ENCODE assay signal across 8 mouse cellular contexts in the genomic region with DNA sequence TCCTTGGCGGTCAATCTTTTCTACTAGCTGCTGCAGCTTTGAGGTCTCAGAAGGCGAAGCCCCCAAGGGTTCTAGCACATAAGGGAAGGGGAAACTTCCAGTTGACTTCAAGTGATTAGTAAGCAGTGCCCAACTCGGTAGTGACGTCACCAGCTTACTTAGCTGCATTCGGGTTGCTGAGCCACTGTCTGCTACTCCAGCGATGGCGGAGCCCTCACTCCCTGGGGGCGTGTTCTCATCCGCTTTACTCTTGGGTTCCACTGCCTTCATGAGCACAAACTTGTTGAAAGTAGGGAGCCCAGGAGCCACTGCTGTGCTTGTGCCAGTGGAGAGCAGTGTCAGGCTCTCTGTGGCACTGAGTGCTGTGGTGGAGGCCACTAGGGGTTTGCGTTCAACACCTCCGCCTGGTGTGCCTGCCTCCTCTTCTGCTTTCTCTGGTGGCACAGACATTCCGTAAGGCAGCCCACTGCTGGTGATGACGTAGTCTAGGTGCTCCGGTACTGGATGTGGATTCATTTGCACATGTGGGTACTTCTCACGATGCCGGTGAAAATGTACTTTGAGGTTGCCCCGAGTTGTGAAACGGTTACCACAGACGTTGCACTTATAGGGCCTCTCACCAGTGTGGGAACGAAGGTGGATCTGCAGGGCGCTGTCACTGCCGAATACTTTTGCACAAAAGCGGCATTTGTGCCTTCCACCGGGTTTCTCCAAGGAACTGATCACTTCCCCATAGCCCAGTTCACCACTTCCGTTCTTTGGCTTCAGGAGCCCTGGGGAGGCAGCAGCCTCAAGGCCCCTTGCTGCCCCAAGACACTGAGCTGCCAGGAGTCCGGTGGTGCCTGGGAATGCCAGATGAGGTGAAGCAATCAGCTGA. TPM values are rescaled to one million over a fixed set of nuclear protein-coding genes. Genes with fewer than 3 reads are reported as not detected.
DNase-seq lines count a peak whose midpoint lies in the region; ATAC-seq lines count a peak whose summit lies in the region.

No protein-coding gene starts in this region.

- H3K27me3 ChIP-seq in kidney, embryonic 15.5 days, result no peaks in the 10 kb centered on the region
- H3K27me3 ChIP-seq in embryonic facial prominence, embryonic 10.5 days (replicated peaks; ENCODE audit: low read depth, poor library complexity, severe bottlenecking), result no peaks in the 10 kb centered on the region
- H3K27me3 ChIP-seq in hindbrain, embryonic 15.5 days, result no peaks in the 10 kb centered on the region
- no peaks in the 10 kb centered on the region for H3K27me3 ChIP-seq in midbrain, embryonic 16.5 days (ENCODE audit: control insufficient read depth, insufficient read depth, low read depth, low read length)

- H3K4me1 ChIP-seq in kidney, embryonic 15.5 days, result peaks cover 53% of the 10 kb centered on the region
- peaks cover 58% of the 10 kb centered on the region for H3K4me1 ChIP-seq in embryonic facial prominence, embryonic 10.5 days
- peaks cover 60% of the 10 kb centered on the region for H3K4me1 ChIP-seq in hindbrain, embryonic 15.5 days (replicated peaks)
- H3K4me1 ChIP-seq in midbrain, embryonic 16.5 days (ENCODE audit: control insufficient read depth, insufficient read depth, low read length), result peaks cover 53% of the 10 kb centered on the region

- peak overlapping the region; percentile 72 for H3K4me3 ChIP-seq in kidney, embryonic 15.5 days (replicated peaks)
- H3K4me3 ChIP-seq in embryonic facial prominence, embryonic 10.5 days, result peak overlapping the region; percentile 87
- peak overlapping the region; percentile 63 for H3K4me3 ChIP-seq in hindbrain, embryonic 15.5 days
- peak overlapping the region; percentile 83; the same call in 1 of the 2 replicates for H3K4me3 ChIP-seq in midbrain, embryonic 16.5 days (ENCODE audit: low read depth, low read length)

- peak overlapping the region; percentile 96 for H3K27ac ChIP-seq in kidney, embryonic 15.5 days
- peak overlapping the region; percentile 99; the same call in 1 of the 2 replicates for H3K27ac ChIP-seq in embryonic facial prominence, embryonic 10.5 days (replicated peaks)
- no peak overlapping the region for H3K27ac ChIP-seq in hindbrain, embryonic 15.5 days (replicated peaks)
- H3K27ac ChIP-seq in midbrain, embryonic 16.5 days (ENCODE audit: low read length), result no peak overlapping the region

- H3K4me2 ChIP-seq in kidney, embryonic 15.5 days, result peak overlapping the region; percentile 72
- peak overlapping the region; percentile 65 for H3K4me2 ChIP-seq in hindbrain, embryonic 15.5 days
- H3K4me2 ChIP-seq in midbrain, embryonic 16.5 days (ENCODE audit: low read length), result peak overlapping the region; percentile 81

- DNase-seq in kidney, adult 9 months, result no peak
- DNase-seq in embryonic facial prominence, embryonic 10.5 days (ENCODE audit: low spot score), result no peak
- no peak for DNase-seq in layer of hippocampus, postnatal 36 days
- no peak for DNase-seq in gastrocnemius, postnatal 25 days
- DNase-seq in right cerebral cortex, postnatal 25 days, result no peak

- 85% methylated on average over 26 of the region's 26 CpGs for WGBS in kidney, embryonic 15.5 days
- WGBS in embryonic facial prominence, embryonic 10.5 days, result 87% methylated on average over 26 of the region's 26 CpGs
- 83% methylated on average over 26 of the region's 26 CpGs for WGBS in hindbrain, embryonic 15.5 days
- WGBS in midbrain, embryonic 16.5 days, result 80% methylated on average over 26 of the region's 26 CpGs

- ATAC-seq in kidney, embryonic 15.5 days (replicated peaks; ENCODE audit: low FRiP score), result no peak
- no peak for ATAC-seq in hindbrain, embryonic 15.5 days (ENCODE audit: low FRiP score, low read depth)
- no peak for ATAC-seq in midbrain, embryonic 16.5 days

- H3K9me3 ChIP-seq in kidney, embryonic 15.5 days (replicated peaks), result peaks cover 3% of the 10 kb centered on the region; the same call in 1 of the 2 replicates
- peaks cover 19% of the 10 kb centered on the region for H3K9me3 ChIP-seq in embryonic facial prominence, embryonic 10.5 days
- H3K9me3 ChIP-seq in hindbrain, embryonic 15.5 days, result no peaks in the 10 kb centered on the region
- H3K9me3 ChIP-seq in midbrain, embryonic 16.5 days (replicated peaks; ENCODE audit: control insufficient read depth, low read length, poor library complexity, severe bottlenecking), result no peaks in the 10 kb centered on the region

- peak overlapping the region; percentile 69; the same call in 1 of the 2 replicates for H3K9ac ChIP-seq in kidney, embryonic 15.5 days
- peak overlapping the region; percentile 77; the same call in 1 of the 2 replicates for H3K9ac ChIP-seq in hindbrain, embryonic 15.5 days
- peak overlapping the region; percentile 96; the same call in 1 of the 2 replicates for H3K9ac ChIP-seq in midbrain, embryonic 16.5 days (ENCODE audit: low read depth, low read length)

- peaks cover 54% of the 10 kb centered on the region for H3K36me3 ChIP-seq in kidney, embryonic 15.5 days
- H3K36me3 ChIP-seq in embryonic facial prominence, embryonic 10.5 days (replicated peaks), result peaks cover 62% of the 10 kb centered on the region
- peaks cover 37% of the 10 kb centered on the region for H3K36me3 ChIP-seq in hindbrain, embryonic 15.5 days
- peaks cover 19% of the 10 kb centered on the region for H3K36me3 ChIP-seq in midbrain, embryonic 16.5 days (ENCODE audit: control insufficient read depth, insufficient read depth, low read length)

RNA-seq across cellular contexts. Expression of gene Mettl3, which starts 9.2 kb away (rescaled TPM):
- polyA plus RNA-seq in kidney, embryonic 15.5 days (2015; fragmentation: Nextera tagmentation; extraction: Ambion mirVana), result 52.1 and 52.8 TPM in 2 replicates
- 55.4 and 64.0 TPM in 2 replicates for polyA plus RNA-seq in embryonic facial prominence, embryonic 10.5 days (2016; fragmentation: Nextera tagmentation; extraction: Ambion mirVana)
- 46.0 and 49.5 TPM in 2 replicates for polyA plus RNA-seq in hindbrain, embryonic 15.5 days (2015; fragmentation: Nextera tagmentation; extraction: Ambion mirVana)
- polyA plus RNA-seq in midbrain, embryonic 16.5 days (2015; fragmentation: Nextera tagmentation; extraction: Ambion mirVana), result 46.9 and 48.1 TPM in 2 replicates
- total RNA-seq in layer of hippocampus, postnatal 36 days (2021), result 10 to 100 TPM; 49.8 to 54.0 TPM
- 10 to 100 TPM; 13.7 to 14.0 TPM for total RNA-seq in gastrocnemius, postnatal 25 days (2021)

RNA-seq across cellular contexts. Expression of gene Sall2, which starts 14.4 kb away (rescaled TPM):
- polyA plus RNA-seq in kidney, embryonic 15.5 days (2015; fragmentation: Nextera tagmentation; extraction: Ambion mirVana), result 37.8 and 39.3 TPM in 2 replicates
- 50.3 and 51.9 TPM in 2 replicates for polyA plus RNA-seq in embryonic facial prominence, embryonic 10.5 days (2016; fragmentation: Nextera tagmentation; extraction: Ambion mirVana)
- polyA plus RNA-seq in hindbrain, embryonic 15.5 days (2015; fragmentation: Nextera tagmentation; extraction: Ambion mirVana), result 41.6 and 45.9 TPM in 2 replicates
- polyA plus RNA-seq in midbrain, embryonic 16.5 days (2015; fragmentation: Nextera tagmentation; extraction: Ambion mirVana), result 47.5 and 49.0 TPM in 2 replicates
- 10 to 100 TPM; 43.1 TPM for total RNA-seq in layer of hippocampus, postnatal 36 days (2021)
- 1 to 10 TPM in 1 of 2 experiments, under 1 TPM in 1; 0.87 to 1.1 TPM for total RNA-seq in gastrocnemius, postnatal 25 days (2021)

RNA-seq across cellular contexts. Expression of gene Rab2b, which starts 34.8 kb away (rescaled TPM):
- 21.9 and 23.5 TPM in 2 replicates for polyA plus RNA-seq in kidney, embryonic 15.5 days (2015; fragmentation: Nextera tagmentation; extraction: Ambion mirVana)
- 22.7 and 25.8 TPM in 2 replicates for polyA plus RNA-seq in embryonic facial prominence, embryonic 10.5 days (2016; fragmentation: Nextera tagmentation; extraction: Ambion mirVana)
- 54.5 and 59.0 TPM in 2 replicates for polyA plus RNA-seq in hindbrain, embryonic 15.5 days (2015; fragmentation: Nextera tagmentation; extraction: Ambion mirVana)
- 62.5 and 65.9 TPM in 2 replicates for polyA plus RNA-seq in midbrain, embryonic 16.5 days (2015; fragmentation: Nextera tagmentation; extraction: Ambion mirVana)
- 10 to 100 TPM; 35.7 to 37.1 TPM for total RNA-seq in layer of hippocampus, postnatal 36 days (2021)
- total RNA-seq in gastrocnemius, postnatal 25 days (2021), result 1 to 10 TPM; 2.3 to 3.5 TPM

RNA-seq across cellular contexts. Expression of gene Tox4, which starts 35.2 kb away (rescaled TPM):
- 44.6 and 49.1 TPM in 2 replicates for polyA plus RNA-seq in kidney, embryonic 15.5 days (2015; fragmentation: Nextera tagmentation; extraction: Ambion mirVana)
- 53.5 and 60.7 TPM in 2 replicates for polyA plus RNA-seq in embryonic facial prominence, embryonic 10.5 days (2016; fragmentation: Nextera tagmentation; extraction: Ambion mirVana)
- 52.2 and 54.0 TPM in 2 replicates for polyA plus RNA-seq in hindbrain, embryonic 15.5 days (2015; fragmentation: Nextera tagmentation; extraction: Ambion mirVana)
- polyA plus RNA-seq in midbrain, embryonic 16.5 days (2015; fragmentation: Nextera tagmentation; extraction: Ambion mirVana), result 51.8 and 55.6 TPM in 2 replicates
- total RNA-seq in layer of hippocampus, postnatal 36 days (2021), result 10 to 100 TPM; 58.3 to 63.0 TPM
- total RNA-seq in gastrocnemius, postnatal 25 days (2021), result 10 to 100 TPM; 35.8 to 41.6 TPM

RNA-seq across cellular contexts. Expression of gene Olfr1513, which starts 42.0 kb away (rescaled TPM):
- not detected in 2 replicates for polyA plus RNA-seq in kidney, embryonic 15.5 days (2015; fragmentation: Nextera tagmentation; extraction: Ambion mirVana)
- not detected in 2 replicates for polyA plus RNA-seq in embryonic facial prominence, embryonic 10.5 days (2016; fragmentation: Nextera tagmentation; extraction: Ambion mirVana)
- polyA plus RNA-seq in hindbrain, embryonic 15.5 days (2015; fragmentation: Nextera tagmentation; extraction: Ambion mirVana), result not detected in 2 replicates
- polyA plus RNA-seq in midbrain, embryonic 16.5 days (2015; fragmentation: Nextera tagmentation; extraction: Ambion mirVana), result not detected in 2 replicates
- total RNA-seq in layer of hippocampus, postnatal 36 days (2021), result not detected
- not detected for total RNA-seq in gastrocnemius, postnatal 25 days (2021)

Comparison
In these comparisons a context has a peak if more than half of its experiments do, and no peak if none do; other contexts are left out.
1. H3K27ac ChIP-seq: peak in kidney, embryonic 15.5 days (single experiment) and embryonic facial prominence, embryonic 10.5 days (single experiment); none in hindbrain, embryonic 15.5 days (single experiment) and midbrain, embryonic 16.5 days (single experiment).
2. Peak in every context shown above with its lines, with median percentiles within 50 percentile points of each other: H3K4me2 ChIP-seq, H3K4me3 ChIP-seq and H3K9ac ChIP-seq.